Comparison of ENCODE assay signal across 8 mouse cellular contexts in the genomic region with DNA sequence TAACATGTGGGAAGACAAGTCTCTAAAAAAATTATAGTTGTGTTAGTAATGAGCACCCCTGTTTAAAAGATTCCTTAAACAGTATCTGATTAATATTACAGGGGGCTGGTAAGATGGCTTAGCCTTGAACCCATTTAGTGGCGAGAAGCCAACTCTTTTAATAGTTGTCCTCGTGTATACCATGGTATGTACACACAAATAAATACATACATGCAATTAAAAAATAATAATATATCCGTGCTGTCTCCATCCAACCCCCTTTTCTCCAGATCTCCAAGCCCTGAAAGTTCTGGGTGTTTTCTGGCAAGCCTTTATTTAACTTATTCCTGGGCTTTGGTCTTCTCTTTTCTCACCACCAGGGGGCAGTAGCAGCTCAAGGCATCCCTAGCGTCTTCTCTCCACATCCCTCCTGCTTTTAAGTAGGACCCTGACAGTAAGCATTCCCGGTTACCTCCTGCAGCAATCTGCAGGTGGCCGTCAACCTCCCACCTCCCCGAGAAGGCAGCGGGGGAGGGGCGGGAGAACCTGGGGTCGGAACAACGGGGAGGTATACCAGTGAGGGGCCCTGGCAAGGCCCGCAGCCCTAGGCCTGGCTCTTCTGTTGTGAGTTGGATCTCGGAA. TPM values are rescaled to one million over a fixed set of nuclear protein-coding genes. Genes with fewer than 3 reads are reported as not detected.
DNase-seq lines count a peak whose midpoint lies in the region; TF ChIP-seq lines count a peak whose summit lies in the region.

No protein-coding gene starts in this region.

- TF ChIP-seq POLR2A in brain, embryonic 14.5 days (IDR thresholded peaks at IDR 0.05; ENCODE audit: borderline replicate concordance, extremely low read depth, insufficient read depth, insufficient read length, poor library complexity, severe bottlenecking), result no peak
- TF ChIP-seq POLR2A in olfactory bulb, adult 2 months (IDR thresholded peaks at IDR 0.05; ENCODE audit: insufficient read depth, low read depth, low read length), result no peak
- TF ChIP-seq POLR2A in thymus, adult 2 months (IDR thresholded peaks at IDR 0.05; ENCODE audit: control insufficient read depth, extremely low read depth, insufficient read depth, low read length, poor library complexity), result no peak

- peak; percentile 87; the same call in 1 of the 2 replicates for TF ChIP-seq CTCF in brain, embryonic 14.5 days (IDR thresholded peaks at IDR 0.05; ENCODE audit: borderline replicate concordance, extremely low read depth, insufficient read depth, insufficient read length)
- peak; percentile 44; the same call in 1 of the 2 replicates for TF ChIP-seq CTCF in olfactory bulb, adult 2 months (IDR thresholded peaks at IDR 0.05; ENCODE audit: insufficient read depth, low read depth, low read length)
- peak; percentile 58; the same call in 1 of the 2 replicates for TF ChIP-seq CTCF in thymus, adult 2 months (IDR thresholded peaks at IDR 0.05; ENCODE audit: borderline replicate concordance, control insufficient read depth, extremely low read depth, insufficient read depth, low read length, poor library complexity)

- peaks cover 33% of the 10 kb centered on the region for H3K27me3 ChIP-seq in forebrain, embryonic 10.5 days (ENCODE audit: poor library complexity, severe bottlenecking)
- no peaks in the 10 kb centered on the region for H3K27me3 ChIP-seq in thymus, adult 2 months (ENCODE audit: control insufficient read depth, insufficient read depth, low read length)

- no peaks in the 10 kb centered on the region for H3K9me3 ChIP-seq in ES-E14 (ENCODE audit: control insufficient read depth, insufficient read depth, low read depth, low read length)
- H3K9me3 ChIP-seq in forebrain, embryonic 10.5 days, result no peaks in the 10 kb centered on the region

- peak; percentile 94 for DNase-seq in ES-E14 (ENCODE audit: low read depth, low spot score)
- peak; percentile 93 for DNase-seq in brain, embryonic 14.5 days (ENCODE audit: low read depth)
- peak; percentile 86 for DNase-seq in forebrain, embryonic 10.5 days (ENCODE audit: extremely low spot score, low spot score)
- DNase-seq in heart, postnatal 10 days, result peak; percentile 77 to 87
- peak; percentile 85 for DNase-seq in large intestine, adult 2 months (ENCODE audit: low read depth, low spot score)
- peak; percentile 47 to 72 for DNase-seq in lung, adult 18-20 months
- DNase-seq in thymus, adult 2 months, result peak; percentile 57

- H3K27ac ChIP-seq in ES-E14 (ENCODE audit: insufficient read depth, low read depth, low read length, poor library complexity, severe bottlenecking), result no peak overlapping the region; the same call in 1 of the 2 replicates
- peak overlapping the region; percentile 72 for H3K27ac ChIP-seq in forebrain, embryonic 10.5 days
- H3K27ac ChIP-seq in olfactory bulb, adult 2 months (ENCODE audit: insufficient read depth, low read depth, low read length), result no peak overlapping the region
- H3K27ac ChIP-seq in thymus, adult 2 months (ENCODE audit: control insufficient read depth, insufficient read depth, low read length), result no peak overlapping the region

- in situ Hi-C loops in ES-E14 (cut with MboI; ENCODE audit: low sequenced_read_pairs in 2 of 2, unreplicated experiment in 2 of 2), result no loop called here

- WGBS in forebrain, embryonic 10.5 days, result 13% methylated on average over 13 of the region's 13 CpGs
- 17% methylated on average over 13 of the region's 13 CpGs for WGBS in large intestine, adult 2 months
- WGBS in olfactory bulb, adult 2 months, result 16% methylated on average over 13 of the region's 13 CpGs
- WGBS in thymus, adult 2 months, result 37% methylated on average over 13 of the region's 13 CpGs

- peaks cover 14 to 23% of the 10 kb centered on the region in 2 experiments; a peak in 3 of 4 replicates for H3K4me1 ChIP-seq in ES-E14 (ENCODE audit: control insufficient read depth in 2 of 2, insufficient read depth in 2 of 2, low read length in 2 of 2, poor library complexity in 1 of 2)
- H3K4me1 ChIP-seq in forebrain, embryonic 10.5 days, result peaks cover 17% of the 10 kb centered on the region
- peaks cover 10% of the 10 kb centered on the region for H3K4me1 ChIP-seq in olfactory bulb, adult 2 months (ENCODE audit: control insufficient read depth, insufficient read depth, low read length)
- H3K4me1 ChIP-seq in thymus, adult 2 months (replicated peaks; ENCODE audit: control insufficient read depth, insufficient read depth, low read length), result peaks cover 2% of the 10 kb centered on the region

- no peak overlapping the region for H3K9ac ChIP-seq in ES-E14 (ENCODE audit: insufficient read depth, low read depth, low read length, poor library complexity, severe bottlenecking)

- no peak overlapping the region for H3K4me3 ChIP-seq in ES-E14 (ENCODE audit: insufficient read depth in 1 of 2, low read depth in 1 of 2, low read length in 2 of 2, poor library complexity in 1 of 2, severe bottlenecking in 1 of 2)
- H3K4me3 ChIP-seq in forebrain, embryonic 10.5 days, result peak overlapping the region; percentile 39
- H3K4me3 ChIP-seq in olfactory bulb, adult 2 months (ENCODE audit: insufficient read depth, low read depth, low read length), result no peak overlapping the region
- H3K4me3 ChIP-seq in thymus, adult 2 months (ENCODE audit: control insufficient read depth, insufficient read depth, low read length), result no peak overlapping the region

- intact Hi-C loops in heart, postnatal 10 days (cut with DNase I), result loop anchor here (1.0 kb wide), 1 partner anchor 159 kb away; no protein-coding TSS in a partner anchor

- no peaks in the 10 kb centered on the region for H3K36me3 ChIP-seq in ES-E14 (ENCODE audit: control insufficient read depth, insufficient read depth, low read length, poor library complexity, severe bottlenecking)
- no peaks in the 10 kb centered on the region for H3K36me3 ChIP-seq in forebrain, embryonic 10.5 days (replicated peaks)
- H3K36me3 ChIP-seq in thymus, adult 2 months (ENCODE audit: control insufficient read depth, insufficient read depth, low read length), result no peaks in the 10 kb centered on the region

TF ChIP-seq in ES-E14, 5 proteins besides CTCF, POLR2A, EP300 and RAD21:
- TF ChIP-seq ZC3H11A (IDR thresholded peaks at IDR 0.05; ENCODE audit: borderline replicate concordance, low read depth, low read length) (peak; percentile 71; the same call in 1 of the 2 replicates), ZNF384 (IDR thresholded peaks at IDR 0.05; ENCODE audit: low read depth, low read length) (no peak)

RNA-seq across cellular contexts. Expression of a gene that starts 13.7 kb away (rescaled TPM):
- 15.3 and 35.0 TPM in 2 replicates for total RNA-seq in ES-E14 (2012; rRNA removed)
- polyA plus RNA-seq in brain, embryonic 14.5 days (2012; rRNA removed), result 16.7 and 27.1 TPM in 2 replicates
- 0.95 and 2.9 TPM in 2 replicates for polyA plus RNA-seq in forebrain, embryonic 10.5 days (2016; fragmentation: Nextera tagmentation; extraction: Ambion mirVana)
- total RNA-seq in heart, postnatal 10 days (2021), result 10 to 100 TPM; 25.3 to 28.0 TPM
- 25.5 and 32.8 TPM in 2 replicates for polyA plus RNA-seq in large intestine, adult 2 months (2012; rRNA removed)
- not detected in 2 replicates for polyA plus RNA-seq in olfactory bulb, adult 2 months (2012; ENCODE audit: insufficient read depth, insufficient read length, low replicate concordance, missing spikeins)
- polyA plus RNA-seq in thymus, adult 2 months (2012; rRNA removed), result 38.7 and 41.4 TPM in 2 replicates

RNA-seq across cellular contexts. Expression of a gene that starts 13.9 kb away (rescaled TPM):
- 0.09 and 0.26 TPM in 2 replicates for total RNA-seq in ES-E14 (2012; rRNA removed)
- polyA plus RNA-seq in brain, embryonic 14.5 days (2012; rRNA removed), result 0.32 and 0.60 TPM in 2 replicates
- polyA plus RNA-seq in forebrain, embryonic 10.5 days (2016; fragmentation: Nextera tagmentation; extraction: Ambion mirVana), result 0.16 and 0.32 TPM in 2 replicates
- not detected for total RNA-seq in heart, postnatal 10 days (2021)
- polyA plus RNA-seq in large intestine, adult 2 months (2012; rRNA removed), result 0.21 TPM in 2 replicates
- polyA plus RNA-seq in olfactory bulb, adult 2 months (2012; ENCODE audit: insufficient read depth, insufficient read length, low replicate concordance, missing spikeins), result not detected in 2 replicates
- polyA plus RNA-seq in thymus, adult 2 months (2012; rRNA removed), result 0.18 and 0.35 TPM in 2 replicates
